Mouse (Mus musculus) embryonic stem cell, embryonic (primary cell): ENCODE measurements around the gene Hmgn2.
"Not testable (repeated sequence)": the region's sequence is repeated elsewhere in the genome, so short reads cannot be mapped to it uniquely, and the experiment has no call there.

Experiments
- CTCF ChIA-PET, 4 experiments: fragments of 300-600 bp in 2 of 4; fragments of 350-600 bp in 2 of 4; sonication (Branson Sonifier 250); formaldehyde crosslinking; loops; one replicate each; lab custom pipeline; 2022; ENCODE audit warnings: inconsistent platforms in 2 of 4; lab: Charles Lee
- POLR2A ChIA-PET, 4 experiments: fragments of 300-600 bp in 2 of 4; fragments of 350-600 bp in 2 of 4; sonication (Branson Sonifier 250); formaldehyde crosslinking; loops; one replicate each; lab custom pipeline; 2022; ENCODE audit warnings: antibody characterized with exemption in 4 of 4, inconsistent platforms in 1 of 4; lab: Charles Lee

Hmgn2 gene

DNA sequence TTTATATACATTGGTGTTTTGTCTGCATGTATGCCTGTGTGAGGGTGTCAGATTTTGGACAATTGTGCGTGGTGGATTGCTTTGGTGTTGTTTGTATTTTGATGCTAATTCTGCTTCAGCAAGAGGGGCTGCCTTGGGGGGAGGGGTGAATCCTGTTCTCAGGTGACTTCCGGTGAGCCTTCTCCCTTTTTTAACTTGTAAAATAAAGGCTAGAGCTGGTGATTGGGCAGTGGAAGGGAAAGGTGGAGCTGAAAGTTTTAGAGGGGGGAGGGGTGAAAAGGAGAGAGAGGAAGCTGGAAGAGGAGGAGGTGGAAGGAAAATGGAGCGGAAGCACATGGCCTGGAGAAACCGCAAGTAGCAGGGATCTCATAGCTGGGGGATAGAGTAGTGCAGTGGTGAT, 12.1 kb downstream of the Hmgn2 start:
- POLR2A ChIA-PET, result interaction anchor here (0.5 to 14.5 kb wide), 68 partner anchors 7 to 1443 kb away, joined by 3 to 222 read pairs (median 4); partner anchors contain the start of genes Hmgn2 (in 3 of the 4), Atpif1 (in 1 of the 4), Cep85 (in 1 of the 4) and Pdik1l (in 1 of the 4)
- CTCF ChIA-PET, result interaction anchor here (0.6 to 1.2 kb wide), 13 partner anchors 11 to 1719 kb away, joined by 3 to 11 read pairs (median 4); partner anchors contain the start of gene Cep85 (in 1 of the 4)

DNA sequence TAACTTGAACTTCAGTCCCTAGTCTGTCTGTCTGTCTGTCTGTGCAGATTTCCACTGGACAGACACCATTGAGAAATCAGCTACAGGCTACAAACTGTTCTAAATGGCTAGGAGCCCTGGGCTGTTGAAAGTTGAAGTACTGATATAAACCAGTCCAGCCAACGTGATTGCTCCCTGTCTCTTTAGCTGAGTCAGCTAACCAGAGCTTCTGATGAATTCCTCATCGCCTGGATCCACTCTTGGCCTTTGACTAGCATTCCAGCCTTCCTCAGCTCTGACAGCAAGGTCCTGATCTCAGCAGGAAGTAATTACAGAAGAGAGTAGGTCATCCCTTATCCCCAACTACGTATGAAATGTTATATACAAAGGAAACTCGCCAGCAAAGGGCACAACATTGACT, 21.7 kb downstream of the Hmgn2 start:
- ChIA-PET CTCF (no interaction called here), POLR2A (interaction anchor here in 2 of 4 experiments (0.6 to 14.5 kb wide), 6 partner anchors 9 to 288 kb away, joined by 3 to 222 read pairs (median 4); partner anchors contain the start of genes Hmgn2 (in 1 of the 2) and Rps6ka1 (in 1 of the 2))

- POLR2A ChIA-PET, result interaction anchor here in 2 of 4 experiments (1.0 to 14.5 kb wide), 4 partner anchors 11 to 62 kb away, joined by 3 to 222 read pairs (median 20); partner anchors contain the start of gene Hmgn2 (in 1 of the 2)
Measured at GRCm38 (mm10) chr4:133943791-133944190, 24.7 kb downstream of the Hmgn2 start.

DNA sequence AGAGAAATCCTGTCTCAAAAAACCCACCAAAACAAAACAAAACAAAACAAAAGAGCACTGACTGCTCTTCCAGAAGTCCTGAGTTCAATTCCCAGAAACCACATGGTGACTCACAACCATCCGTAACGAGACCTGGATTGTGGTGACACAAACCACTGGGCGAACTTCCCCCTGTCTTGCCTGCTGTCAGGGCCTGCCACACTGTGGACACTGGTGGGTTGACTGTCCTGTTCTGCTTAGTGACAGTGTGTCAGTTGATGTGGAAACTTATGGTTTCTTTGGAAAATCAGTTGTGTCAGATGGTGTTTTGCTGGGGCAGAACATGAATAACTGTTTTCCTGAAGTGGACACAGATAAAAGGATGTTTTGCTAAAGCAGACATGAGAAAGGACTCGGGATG, 25.8 kb downstream of the Hmgn2 start:
- POLR2A ChIA-PET, result interaction anchor here in 3 of 4 experiments (0.6 to 14.5 kb wide), 4 partner anchors 12 to 32 kb away, joined by 3 to 222 read pairs (median 20); partner anchors contain the start of gene Hmgn2 (in 1 of the 3)
- CTCF ChIA-PET, result no interaction called here

More at GRCm38 (mm10) chr4:133943791-133944190, 24.7 kb downstream of the Hmgn2 start:
- CTCF ChIA-PET, result no interaction called here

- POLR2A ChIA-PET, result interaction anchor here in 3 of 4 experiments (0.9 to 6.6 kb wide), 11 partner anchors 10 to 70 kb away, joined by 3 to 35 read pairs (median 5); no protein-coding TSS in a partner anchor
- CTCF ChIA-PET, result no interaction called here
Measured at GRCm38 (mm10) chr4:133941576-133941975, 26.9 kb downstream of the Hmgn2 start.

GRCm38 (mm10) chr4:133940386-133941260, 27.8 kb downstream of the Hmgn2 start:
- ChIA-PET CTCF (interaction anchor here in 3 of 4 experiments (0.6 to 1.3 kb wide), 4 partner anchors 9 to 246 kb away, joined by 4 to 11 read pairs (median 5); partner anchors contain the start of gene Cep85 (in 1 of the 3)), POLR2A (interaction anchor here in 3 of 4 experiments (0.5 to 6.6 kb wide), 24 partner anchors 9 to 200 kb away, joined by 3 to 35 read pairs (median 4); no protein-coding TSS in a partner anchor)

DNA sequence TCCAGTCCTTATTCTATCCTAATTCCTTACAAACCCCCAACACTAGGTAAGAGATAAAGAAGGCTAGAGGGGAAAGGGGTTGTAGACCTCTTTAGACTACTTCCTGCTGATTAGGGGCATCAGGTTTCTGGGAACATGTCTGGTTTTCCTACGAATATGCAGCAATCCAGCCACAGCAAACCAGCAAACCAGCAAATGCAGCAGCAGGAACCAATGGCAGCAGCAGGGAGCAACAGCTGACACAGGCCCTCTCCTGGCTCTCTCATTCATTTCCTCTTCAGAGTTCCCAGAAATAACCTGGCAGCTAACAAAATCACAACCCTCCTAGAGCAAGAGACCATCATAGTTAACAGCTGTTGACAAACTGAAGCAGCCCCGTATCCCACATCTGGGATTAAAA, 30.4 kb downstream of the Hmgn2 start:
- CTCF ChIA-PET, result interaction anchor here in 1 of 4 experiments (0.6 kb wide), 1 partner anchor 18 kb away, joined by 4 read pairs; no protein-coding TSS in a partner anchor
- POLR2A ChIA-PET, result interaction anchor here in 1 of 4 experiments (1.3 kb wide), 1 partner anchor 24 kb away, joined by 4 read pairs; no protein-coding TSS in a partner anchor

GRCm38 (mm10) chr4:133931785-133932184, 36.7 kb downstream of the Hmgn2 start:
- ChIA-PET POLR2A (interaction anchor here in 3 of 4 experiments (0.6 to 2.8 kb wide), 22 partner anchors 9 to 1650 kb away, joined by 3 to 11 read pairs (median 3); partner anchors contain the start of genes Hmgn2 (in 1 of the 3) and Trim63 (in 1 of the 3)), CTCF (interaction anchor here (0.6 to 1.3 kb wide), 17 partner anchors 8 to 1100 kb away, joined by 3 to 11 read pairs (median 4); no protein-coding TSS in a partner anchor)

GRCm38 (mm10) chr4:133931349-133931748, 37.1 kb downstream of the Hmgn2 start:
- ChIA-PET POLR2A (interaction anchor here in 3 of 4 experiments (0.6 to 2.8 kb wide), 24 partner anchors 10 to 1650 kb away, joined by 3 to 11 read pairs (median 3); partner anchors contain the start of genes Hmgn2 (in 1 of the 3) and Trim63 (in 1 of the 3)), CTCF (interaction anchor here (0.6 to 1.3 kb wide), 18 partner anchors 8 to 1100 kb away, joined by 3 to 11 read pairs (median 4); no protein-coding TSS in a partner anchor)

DNA sequence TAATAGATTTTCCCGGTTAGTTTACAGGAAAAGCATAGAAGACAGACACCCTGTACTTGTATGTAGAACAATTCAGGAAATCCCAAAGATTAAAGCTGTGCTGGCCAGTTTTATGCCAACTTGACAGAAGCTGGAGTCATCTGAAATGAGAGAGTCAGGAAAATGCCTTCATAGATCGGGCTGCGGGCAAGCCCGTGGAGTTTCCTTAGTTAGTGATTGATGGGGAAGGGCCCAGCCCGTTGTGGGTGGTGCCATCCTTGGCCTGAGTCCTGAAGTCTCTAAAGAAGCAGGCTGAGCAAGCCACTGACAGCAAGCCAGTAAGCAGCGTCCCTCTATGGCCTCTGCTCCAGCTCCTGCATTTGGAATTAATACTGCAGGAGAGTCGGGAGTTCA, 39.2 kb downstream of the Hmgn2 start:
- ChIA-PET CTCF (interaction anchor here in 3 of 4 experiments (1.1 to 2.1 kb wide), 3 partner anchors 18 to 19 kb away, joined by 3 to 13 read pairs (median 6); no protein-coding TSS in a partner anchor), POLR2A (interaction anchor here in 3 of 4 experiments (0.6 to 4.0 kb wide), 8 partner anchors 15 to 325 kb away, joined by 3 to 24 read pairs (median 5); partner anchors contain the start of gene Hmgn2 (in 1 of the 3))

GRCm38 (mm10) chr4:133928576-133929277, 39.7 kb downstream of the Hmgn2 start:
- ChIA-PET CTCF (interaction anchor here (1.1 to 2.1 kb wide), 4 partner anchors 17 to 18 kb away, joined by 3 to 13 read pairs (median 4); no protein-coding TSS in a partner anchor), POLR2A (interaction anchor here in 3 of 4 experiments (0.6 to 4.0 kb wide), 6 partner anchors 14 to 29 kb away, joined by 3 to 24 read pairs (median 8); no protein-coding TSS in a partner anchor)

GRCm38 (mm10) chr4:133925204-133925603, 43.2 kb downstream of the Hmgn2 start:
- POLR2A ChIA-PET, result interaction anchor here in 3 of 4 experiments (0.6 to 2.7 kb wide), 13 partner anchors 10 to 298 kb away, joined by 3 to 11 read pairs (median 4); partner anchors contain the start of gene Dhdds (in 1 of the 3)
- CTCF ChIA-PET, result no interaction called here

- CTCF ChIA-PET, result interaction anchor here in 1 of 4 experiments (0.6 kb wide), 1 partner anchor 8 kb away, joined by 5 read pairs; no protein-coding TSS in a partner anchor
Measured at GRCm38 (mm10) chr4:133923743-133924142, 44.7 kb downstream of the Hmgn2 start.

GRCm38 (mm10) chr4:133918093-133918825, 50.2 kb downstream of the Hmgn2 start:
- CTCF ChIA-PET, POLR2A ChIA-PET: not testable (repeated sequence)

More at GRCm38 (mm10) chr4:133923743-133924142, 44.7 kb downstream of the Hmgn2 start:
- POLR2A ChIA-PET, result interaction anchor here in 2 of 4 experiments (1.2 to 2.7 kb wide), 4 partner anchors 13 to 39 kb away, joined by 3 to 11 read pairs (median 6); no protein-coding TSS in a partner anchor
